In the genomic region with DNA sequence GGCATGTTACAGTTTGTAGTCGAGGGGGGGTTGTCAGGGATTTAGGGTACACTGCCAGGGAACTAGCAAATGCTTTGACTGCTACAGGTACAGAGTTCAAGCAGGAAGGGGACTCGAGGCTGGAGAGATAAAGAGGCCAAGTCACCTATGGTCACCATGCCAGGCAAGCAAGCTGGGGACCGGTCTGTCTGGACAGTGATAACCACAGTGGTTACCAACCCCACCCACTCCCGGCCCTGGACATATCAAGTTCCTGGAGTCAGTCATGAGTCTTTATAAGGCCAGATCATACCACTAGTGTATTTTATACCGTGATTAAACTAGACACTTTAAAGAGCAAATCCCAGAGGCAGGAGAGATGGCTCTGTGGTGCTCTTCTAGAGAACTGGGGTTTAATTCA, we compare ENCODE assay signal across 18 mouse cellular contexts.
"Had no signal": no experiment of that assay in that cellular context is flagged by ENCODE, and none has a peak within 500 bp of the region (broad histone marks: within the 10 kb centered on the region; RNA-seq: fewer than 3 reads in every experiment).

No protein-coding gene starts in this region.

- H3K36me3 ChIP-seq: limb, embryonic 13.5 days; liver, embryonic 15.5 days; midbrain, embryonic 13.5 days; neural tube, embryonic 15.5 days had no signal

- H3K9me3 ChIP-seq: limb, embryonic 13.5 days; liver, embryonic 15.5 days; midbrain, embryonic 13.5 days had no signal

- ATAC-seq: hindbrain, embryonic 16.5 days; inflammation-experienced regulatory T-cells, adult 6 months; midbrain, embryonic 13.5 days had no signal

- H3K9ac ChIP-seq: limb, embryonic 13.5 days; liver, embryonic 15.5 days; midbrain, embryonic 13.5 days; neural tube, embryonic 15.5 days had no signal

- H3K27ac ChIP-seq: kidney, postnatal 0 days; layer of hippocampus, adult 2 months; limb, embryonic 13.5 days; liver, embryonic 15.5 days; midbrain, embryonic 13.5 days; neural tube, embryonic 15.5 days had no signal

- H3K4me2 ChIP-seq: limb, embryonic 13.5 days; liver, embryonic 15.5 days; midbrain, embryonic 13.5 days; neural tube, embryonic 15.5 days had no signal

- H3K4me3 ChIP-seq: layer of hippocampus, adult 2 months; limb, embryonic 13.5 days; liver, embryonic 15.5 days; midbrain, embryonic 13.5 days; neural tube, embryonic 15.5 days had no signal

- H3K4me1 ChIP-seq: limb, embryonic 13.5 days; neural tube, embryonic 15.5 days had no signal

- DNase-seq: kidney, adult 8-10 months; kidney, postnatal 4 days; left cerebral cortex, postnatal 4 days; lung, adult 2 months; lung, postnatal 10 days; lung, postnatal 4 days; right cerebral cortex, adult 18-20 months; right cerebral cortex, postnatal 25 days; thymus, adult 2 months; thymus, postnatal 36 days had no signal

- H3K27me3 ChIP-seq: liver, embryonic 15.5 days; midbrain, embryonic 13.5 days; neural tube, embryonic 15.5 days had no signal
